Mouse (Mus musculus) ES-Bruce4 (cell line): ENCODE data around the gene Gbp2b.

Experiments used
- CTCF ChIP-seq: IDR thresholded peaks from one replicate; pipeline ENCODE4 v1.8.1; 2011; ENCODE audit warnings: low read depth, low read length
- EP300 ChIP-seq: IDR thresholded peaks from 2 replicates; pipeline ENCODE4 v1.6.1; 2011; ENCODE audit warnings: low read depth, low read length; ENCODE audit not compliant: insufficient read depth
- POLR2A ChIP-seq: IDR thresholded peaks from one replicate; pipeline ENCODE4 v1.8.1; 2011; ENCODE audit warnings: low read length; ENCODE audit not compliant: insufficient read depth

- TF ChIP-seq CTCF (no peak), EP300 (no peak), POLR2A (no peak)
These were observed 44.5 kb upstream of the Gbp2b start for GRCm38 (mm10) chr3:142550052-142550676.
